Mouse (Mus musculus) kidney, postnatal 36 days (tissue): ENCODE results near the gene Fank1.

Experiments
- DNase-seq, 2 experiments: peaks; one replicate each; pipeline ENCODE4 v3.0.0; 2021 to 2022; ENCODE audit warnings: mixed read lengths in 2 of 2

Fank1 gene

DNA sequence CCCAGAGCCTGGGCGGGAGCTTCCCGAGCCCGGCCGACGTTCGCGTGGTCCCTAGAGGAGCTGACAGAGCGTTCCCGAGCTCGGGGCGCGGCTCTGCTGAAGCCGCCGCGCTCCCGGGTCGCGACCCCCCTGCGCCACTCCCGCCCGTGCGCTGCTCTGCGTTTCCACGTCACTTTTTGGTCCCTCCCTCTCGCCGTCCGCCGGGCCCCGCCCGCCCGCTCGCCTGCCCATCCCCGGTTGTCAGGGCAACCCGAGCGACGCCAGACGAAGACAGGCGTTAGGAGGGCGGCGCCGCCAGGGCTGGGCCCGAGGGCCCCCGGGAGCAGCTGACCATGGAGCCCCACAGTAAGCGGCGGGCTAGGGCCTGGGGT, at the start of gene Fank1:
Fank1 (plus strand) TSS at position 236 of the 371 bp plus-strand sequence.
- peak; percentile 90 to 95 for DNase-seq

DNA sequence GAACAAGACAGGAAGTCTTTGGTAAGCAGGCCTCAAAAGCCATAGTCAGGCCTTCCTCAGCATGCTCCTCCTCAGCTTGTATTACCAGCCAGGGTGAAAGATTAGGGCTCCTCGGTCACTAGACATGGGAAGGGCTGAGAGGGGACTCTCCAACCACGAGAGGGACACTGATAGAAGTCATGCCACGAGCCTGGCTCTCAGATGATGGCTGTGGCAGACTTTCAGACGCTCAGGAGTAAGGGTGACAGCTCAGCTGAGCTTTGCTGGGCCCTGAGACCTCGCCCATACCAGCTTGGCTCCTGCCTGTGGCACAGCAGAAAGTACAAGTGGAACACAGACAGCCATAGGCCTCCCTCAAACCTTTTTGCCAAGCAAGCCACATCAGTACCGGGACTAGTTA, 49.6 kb upstream of the Fank1 start:
- DNase-seq = no peak

DNA sequence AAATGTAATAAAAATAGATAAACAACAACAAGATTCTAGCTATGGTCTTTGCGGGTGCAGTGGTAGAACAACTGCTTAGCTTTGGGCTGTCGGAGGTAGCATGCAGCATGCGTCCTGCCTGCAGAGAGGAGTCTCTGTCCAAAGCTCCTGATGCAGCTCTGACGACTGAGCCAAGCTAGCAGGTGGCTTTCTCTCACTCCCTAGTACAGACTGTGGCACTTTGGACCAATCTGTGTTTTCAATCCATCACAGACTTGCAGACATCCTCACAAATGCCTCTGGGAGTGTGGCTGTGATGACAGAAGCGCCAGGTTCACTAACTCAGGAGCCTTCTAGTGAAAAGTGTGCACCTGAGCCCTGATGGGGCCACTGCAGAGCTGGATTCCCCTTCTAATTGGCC, 47.3 kb upstream of the Fank1 start:
- no peak for DNase-seq

DNA sequence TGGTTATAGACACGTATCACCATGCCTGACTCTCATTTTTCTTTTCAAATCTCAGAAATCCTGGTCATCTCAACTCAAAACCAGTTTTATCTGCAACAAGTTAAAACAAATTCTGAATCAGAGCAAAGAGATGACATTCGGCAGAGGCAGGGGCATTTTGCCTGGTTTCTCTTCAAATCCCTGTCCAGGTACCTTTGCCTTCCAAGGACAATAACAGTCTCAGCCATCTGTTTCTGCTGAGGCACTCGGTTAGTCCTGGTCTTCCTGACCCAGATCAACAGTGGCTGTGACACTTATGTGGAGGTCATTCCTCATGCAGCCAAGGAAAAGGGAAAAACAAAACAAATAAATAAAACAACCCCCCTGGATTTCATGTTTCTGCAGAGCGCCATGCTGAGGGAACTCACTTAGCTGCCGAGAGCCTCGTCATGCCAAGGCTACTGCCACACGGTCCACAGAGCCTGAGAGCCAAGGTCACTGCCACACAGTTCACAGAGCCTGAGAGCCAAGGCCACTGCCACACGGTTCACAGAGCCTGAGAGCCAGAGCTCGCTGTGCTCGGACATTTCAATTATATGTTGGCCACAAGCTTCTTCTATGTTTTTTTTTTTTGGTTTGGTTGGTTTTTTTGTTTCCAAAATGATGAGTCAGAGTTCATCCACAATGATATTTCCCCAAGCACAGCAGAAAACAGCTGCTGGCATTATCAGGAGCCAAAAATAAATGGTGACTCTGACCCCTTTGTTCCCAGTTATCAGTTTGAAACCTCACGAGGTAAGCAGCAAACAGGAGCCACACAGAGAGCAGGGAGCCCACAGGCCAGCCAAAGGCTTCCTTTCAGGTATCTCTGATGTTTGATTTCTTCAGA, 46.1 kb upstream of the Fank1 start:
- peak; percentile 27 to 33 for DNase-seq

DNA sequence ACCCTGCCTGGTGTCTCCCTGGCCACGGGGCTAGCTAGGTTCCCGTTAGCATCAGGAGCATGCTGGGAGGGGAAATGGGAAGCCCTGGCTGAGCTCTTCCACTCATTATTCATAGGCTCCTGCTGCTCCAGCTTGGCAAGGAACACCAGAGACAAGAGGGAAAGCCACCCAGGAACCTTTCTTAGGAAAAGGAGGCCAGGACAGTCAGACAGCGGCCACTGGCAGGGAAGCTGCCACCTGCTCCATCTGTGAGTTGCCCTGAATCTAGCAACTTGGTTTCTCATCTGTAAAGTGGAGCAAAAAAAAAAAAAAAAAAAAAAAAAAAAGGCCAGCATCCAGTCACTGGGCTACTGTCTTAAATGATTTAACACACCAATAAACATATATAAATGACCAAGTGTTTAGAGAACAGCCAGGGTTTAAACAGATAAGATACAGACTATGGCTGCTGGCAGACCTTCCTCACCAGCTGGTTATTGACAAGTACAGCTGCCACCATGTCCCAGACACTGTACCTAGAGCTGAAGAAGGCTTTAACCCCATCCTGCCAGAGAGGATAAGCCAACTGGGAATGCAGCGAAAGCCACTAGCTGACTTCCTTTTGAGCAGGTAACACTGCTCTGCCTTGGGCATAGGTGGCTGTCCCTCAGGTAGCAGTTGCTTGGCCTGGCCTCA, 44.6 kb upstream of the Fank1 start:
- DNase-seq = no peak

DNA sequence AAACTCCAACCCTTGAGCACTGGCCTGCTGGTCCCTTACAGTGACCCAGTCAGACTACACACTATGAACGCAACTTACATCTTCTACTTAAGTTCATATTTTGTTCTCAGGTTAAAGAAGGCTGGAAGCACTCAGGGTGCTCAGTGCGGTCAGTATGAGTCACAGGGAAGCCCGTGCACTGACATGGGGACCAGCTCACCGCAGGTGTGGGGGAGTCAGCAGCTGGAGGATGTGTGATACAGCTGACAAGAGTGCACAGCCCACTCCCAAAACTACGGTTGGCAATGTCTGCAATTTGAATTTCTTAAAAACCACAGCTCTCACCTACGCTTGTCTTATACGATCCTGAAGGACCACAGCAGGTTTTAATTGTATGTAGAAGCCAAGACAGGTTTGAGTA, 36.1 kb upstream of the Fank1 start:
- no peak for DNase-seq

DNA sequence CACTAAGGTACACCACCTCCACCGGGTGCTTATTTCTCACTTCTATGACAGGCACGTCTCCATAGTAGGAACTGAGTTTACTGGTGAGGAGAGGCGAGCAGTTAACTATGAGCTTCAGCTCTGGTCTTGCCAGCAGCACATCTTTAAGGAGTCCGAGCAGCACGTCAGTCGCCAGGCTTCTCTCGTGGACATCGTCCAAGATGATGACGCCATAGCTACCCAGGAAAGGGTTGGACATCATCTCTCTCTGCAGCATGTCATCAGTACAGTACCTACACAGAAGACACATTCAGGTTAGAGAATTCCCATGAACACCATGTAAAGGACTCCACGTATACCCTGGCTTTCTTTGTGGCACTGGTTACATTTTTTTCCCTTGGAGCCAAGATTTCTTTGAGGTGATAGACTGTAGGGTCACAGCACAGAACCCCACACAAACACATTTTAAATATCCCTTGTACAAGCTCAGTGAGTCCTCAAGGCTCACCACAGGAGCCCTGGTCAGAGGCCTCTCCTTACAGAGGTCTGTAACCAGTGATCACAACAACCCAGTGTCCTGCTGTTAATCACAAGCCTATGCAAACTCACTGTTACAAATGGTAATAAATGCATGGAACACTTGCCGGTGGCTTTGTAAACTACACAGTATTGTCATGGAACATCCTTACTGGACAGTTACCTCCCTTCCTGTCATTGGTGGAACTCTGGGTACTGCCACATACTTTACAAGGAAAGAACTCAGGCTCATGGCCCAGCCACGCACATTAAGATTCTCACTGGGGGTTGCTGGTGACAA, 33.9 kb upstream of the Fank1 start:
- DNase-seq = no peak

DNA sequence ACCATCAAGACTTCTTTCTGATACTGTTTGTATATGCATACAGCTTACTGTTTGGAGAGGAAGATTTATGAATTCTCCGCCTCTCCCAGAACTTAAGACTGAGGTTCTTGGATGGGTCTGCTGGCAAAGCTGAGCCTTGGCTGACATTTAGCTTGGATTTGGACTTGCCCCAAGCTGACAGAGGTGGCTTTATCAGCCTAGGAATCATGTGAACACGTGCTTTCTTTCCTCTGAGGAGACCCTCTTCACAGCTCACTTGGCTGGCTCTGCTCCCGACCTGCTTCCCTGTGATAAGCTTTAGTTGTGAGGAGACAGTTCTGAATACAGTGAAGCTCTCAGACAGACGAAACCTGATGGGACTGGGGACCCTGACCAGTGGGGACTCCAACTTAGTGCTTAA, 33.0 kb upstream of the Fank1 start:
- DNase-seq = no peak

DNA sequence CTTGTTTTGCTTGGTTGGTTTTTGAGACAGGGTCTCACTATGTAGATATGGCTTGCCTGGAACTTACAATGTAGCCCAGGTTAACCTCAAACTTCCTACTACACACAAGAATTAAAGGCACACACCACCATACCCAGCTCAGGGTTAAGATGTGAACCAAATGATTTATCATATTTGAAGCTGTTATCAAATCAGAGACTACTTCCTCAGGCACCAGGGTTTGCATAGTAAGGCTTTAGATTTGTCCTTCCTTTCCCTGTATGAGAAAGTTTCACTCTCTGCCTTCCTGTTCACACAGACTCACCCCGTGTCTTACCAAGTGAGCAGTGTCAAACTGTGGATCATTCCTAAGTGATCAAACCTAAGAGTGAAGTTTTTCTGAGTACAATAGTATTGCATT, 32.5 kb upstream of the Fank1 start:
- no peak for DNase-seq

DNA sequence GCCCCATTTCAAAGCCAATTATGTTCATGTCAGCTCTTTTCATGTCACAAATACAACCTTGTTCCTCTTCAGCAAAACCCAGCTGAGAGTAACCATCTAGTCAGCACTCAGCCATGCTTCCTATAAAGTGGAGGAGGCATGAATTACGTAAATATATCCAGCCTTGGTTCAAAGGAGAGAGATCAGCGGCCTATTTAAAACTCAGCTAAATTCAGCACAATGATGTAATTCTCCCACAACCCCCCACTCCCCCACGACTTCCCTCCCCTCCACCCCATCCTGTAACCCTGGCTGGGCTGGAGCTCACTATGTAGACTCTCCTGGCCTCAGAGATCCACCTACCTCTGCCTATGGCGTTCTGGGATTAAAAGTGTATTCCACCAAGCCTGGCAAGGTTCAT, 32.0 kb upstream of the Fank1 start:
- no peak for DNase-seq

DNA sequence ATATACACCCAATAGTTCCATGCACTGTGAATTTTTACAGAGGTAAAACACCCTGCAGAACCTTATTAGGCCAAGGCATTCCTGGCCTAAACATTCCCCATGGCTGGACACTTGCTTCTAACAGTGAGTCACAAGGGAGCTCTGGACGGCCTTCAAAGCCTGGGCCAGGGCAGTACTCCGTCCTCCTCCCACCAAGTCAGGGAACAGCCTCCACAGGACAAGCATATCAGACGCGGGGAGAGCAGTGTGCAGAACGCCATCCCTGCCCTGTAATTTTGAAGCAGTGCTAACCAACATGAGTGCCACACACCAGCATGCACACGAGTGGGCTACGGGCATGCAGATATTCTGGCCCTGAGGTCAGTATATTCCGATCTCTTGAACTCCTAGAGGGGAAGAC, 29.3 kb upstream of the Fank1 start:
- no peak for DNase-seq

DNA sequence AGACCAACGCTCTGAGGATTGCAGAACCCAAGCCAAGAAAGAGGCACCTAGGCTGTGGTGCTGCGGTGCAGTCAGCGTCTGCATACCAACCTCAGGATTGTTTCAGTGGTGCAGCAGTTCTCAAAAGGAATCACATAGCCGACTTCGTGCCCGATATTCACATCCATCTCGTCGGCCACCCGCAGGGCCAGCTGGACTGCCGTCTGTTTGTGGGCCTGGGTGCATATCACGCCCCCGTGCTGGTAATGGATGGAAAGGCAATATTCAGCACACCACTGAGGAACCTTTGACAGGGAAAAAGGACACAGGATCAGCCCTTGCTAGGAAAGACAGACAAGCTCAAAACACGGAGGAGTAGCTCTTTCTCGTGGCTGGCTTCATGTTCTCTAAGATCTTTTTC, 27.9 kb upstream of the Fank1 start:
- no peak for DNase-seq

DNA sequence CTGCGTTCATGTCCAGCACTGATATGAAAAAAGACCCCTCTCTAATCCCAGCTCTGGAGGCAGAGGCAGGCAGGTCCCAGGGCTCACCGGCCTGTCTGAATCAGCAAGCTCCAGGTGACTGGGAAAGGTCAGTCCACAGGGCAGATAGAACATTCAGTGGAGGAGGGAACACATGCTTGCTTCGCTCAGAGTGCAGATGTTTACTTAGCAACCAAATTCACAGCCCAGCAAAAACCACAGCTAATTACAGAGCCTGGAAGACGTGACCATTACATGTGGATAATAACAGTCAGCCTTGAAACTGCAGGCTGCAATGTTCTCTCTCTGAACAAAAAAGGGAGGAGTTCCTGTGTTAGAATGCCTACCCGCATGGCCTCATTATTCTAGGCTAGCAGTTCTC, 26.0 kb upstream of the Fank1 start:
- DNase-seq = peak; percentile 35 to 37

DNA sequence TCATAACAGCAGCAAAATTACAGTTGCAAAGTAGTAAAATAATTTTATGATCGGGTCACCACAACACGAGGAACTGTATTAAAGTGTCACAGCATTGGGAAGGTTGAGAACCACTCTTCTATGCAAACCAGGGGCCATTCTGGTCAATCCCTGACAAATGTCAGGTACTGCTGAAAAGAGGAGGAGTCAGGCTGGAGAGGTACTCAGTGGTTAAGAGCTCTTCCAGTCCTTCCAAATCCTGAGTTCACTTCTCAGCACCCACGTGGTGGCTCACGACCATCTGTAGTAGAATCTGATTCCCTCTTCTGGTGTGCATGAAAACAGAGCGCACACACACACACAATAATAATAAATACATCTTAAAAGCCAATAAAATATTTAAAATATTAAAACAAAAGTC, 25.5 kb upstream of the Fank1 start:
- no peak for DNase-seq

DNA sequence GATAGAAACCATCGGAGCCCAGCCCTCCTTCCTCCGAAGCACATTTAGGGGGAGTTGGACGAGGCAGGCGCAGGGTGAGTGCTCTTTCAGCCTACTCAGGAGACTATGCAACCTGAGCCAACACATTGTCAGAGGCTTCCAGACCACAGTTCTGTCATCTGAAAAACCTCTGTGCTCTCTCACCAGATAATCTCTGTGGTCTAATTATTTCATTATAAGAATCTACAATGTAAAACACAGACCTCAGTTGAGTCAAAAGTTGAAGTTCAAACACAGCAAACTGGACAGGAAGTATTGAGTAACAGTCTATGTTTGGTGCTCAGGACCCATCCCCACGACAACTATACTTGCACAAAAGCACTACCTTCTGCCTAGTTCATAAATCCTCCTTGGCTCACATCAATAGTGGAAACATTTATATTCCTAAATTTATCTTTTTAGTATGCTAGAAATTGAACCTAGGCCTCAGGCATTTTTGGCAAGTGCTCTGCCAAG, 18.7 kb upstream of the Fank1 start:
- no peak for DNase-seq

DNA sequence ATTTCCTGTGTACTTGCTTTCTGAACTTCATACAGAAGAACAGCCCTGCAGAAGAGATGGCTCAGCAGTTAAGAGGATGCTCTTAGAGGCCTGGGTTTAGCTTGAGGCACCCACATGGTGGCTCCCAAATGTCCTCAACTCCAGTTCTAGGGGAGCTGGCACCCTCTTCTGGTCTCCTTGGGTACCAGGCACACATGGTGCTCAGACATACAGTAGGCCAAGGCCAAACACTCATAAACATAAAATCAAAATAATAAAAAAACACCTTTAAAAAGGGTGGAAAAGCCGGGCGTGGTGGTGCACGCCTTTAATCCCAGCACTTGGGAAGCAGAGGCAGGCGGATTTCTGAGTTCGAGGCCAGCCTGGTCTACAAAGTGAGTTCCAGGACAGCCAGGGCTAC, 17.9 kb upstream of the Fank1 start:
- no peak for DNase-seq

DNA sequence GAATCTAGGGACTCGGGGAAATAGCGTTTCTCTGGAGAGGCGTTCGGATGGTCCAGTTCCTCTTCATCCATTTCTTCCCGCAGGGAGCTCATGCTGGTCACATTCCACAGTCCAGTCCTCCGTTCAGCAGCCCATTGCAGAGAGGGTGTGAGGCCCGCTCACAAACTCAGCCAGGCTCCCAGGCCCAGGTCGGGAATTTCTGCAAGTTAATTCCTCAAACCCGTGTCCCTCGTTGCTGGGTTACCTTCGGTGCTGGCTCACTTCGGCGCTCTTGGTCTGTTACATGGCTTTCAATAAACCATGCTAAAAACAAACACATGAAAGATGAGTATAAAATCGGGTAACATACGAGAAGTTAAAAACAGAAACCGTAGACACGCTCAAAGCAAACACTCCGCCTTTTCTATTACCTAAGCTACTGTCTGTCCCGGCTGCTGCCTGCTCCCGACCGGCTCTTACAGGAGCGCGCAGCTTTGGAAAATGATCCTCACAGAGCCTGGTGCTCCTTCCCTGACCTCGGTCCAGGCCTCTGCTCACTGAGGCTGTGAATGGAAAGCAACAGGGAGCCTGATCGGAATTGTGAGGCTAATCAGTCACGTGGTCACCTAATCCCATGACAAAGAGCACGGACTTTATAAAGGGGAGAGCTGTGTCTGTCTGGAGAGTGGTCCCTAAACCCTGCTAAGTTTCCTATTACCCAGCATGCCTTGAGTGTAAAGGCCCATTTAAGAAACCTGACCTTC, 16.9 kb upstream of the Fank1 start:
- peak in 1 of 2 experiments; percentile 34 for DNase-seq

DNA sequence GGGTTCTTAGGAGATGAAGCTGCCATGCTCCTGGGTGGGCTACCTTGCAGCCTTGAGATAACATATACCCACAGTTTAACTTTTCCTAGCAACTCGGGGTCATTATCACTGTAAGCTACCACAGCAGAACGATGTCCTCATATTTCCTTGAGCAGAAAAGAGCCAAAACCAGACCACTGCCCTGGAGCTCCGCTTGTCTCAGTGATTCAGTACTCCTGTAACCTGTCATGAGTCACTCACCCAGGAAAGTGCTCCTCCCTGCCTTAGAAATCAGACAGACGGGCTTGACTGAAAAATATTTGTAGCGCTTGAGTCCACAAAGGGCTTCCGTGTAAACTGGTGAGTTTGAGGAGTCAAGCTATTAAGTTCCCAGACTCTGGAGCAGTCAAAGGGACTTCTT, 14.0 kb upstream of the Fank1 start:
- no peak for DNase-seq

DNA sequence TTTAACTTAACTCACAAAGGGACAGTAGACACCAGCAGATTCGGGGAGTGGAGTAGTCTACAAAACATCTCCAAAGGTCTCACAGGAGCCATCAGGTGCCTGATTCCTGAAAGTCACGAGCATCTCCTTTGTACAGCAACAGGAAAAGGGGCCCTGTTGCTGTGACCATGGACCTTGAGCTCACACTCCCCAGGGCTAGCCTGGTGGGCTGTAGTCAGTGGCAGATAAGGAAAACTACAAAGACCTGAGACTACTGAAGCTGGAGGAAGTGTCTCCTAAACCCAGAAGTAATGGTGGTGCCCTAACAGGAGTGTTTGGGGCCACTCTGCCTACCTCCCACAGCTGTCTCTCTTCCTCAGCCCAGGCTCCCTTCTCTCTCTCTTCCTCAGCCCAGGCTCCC, 12.2 kb upstream of the Fank1 start:
- DNase-seq = no peak

DNA sequence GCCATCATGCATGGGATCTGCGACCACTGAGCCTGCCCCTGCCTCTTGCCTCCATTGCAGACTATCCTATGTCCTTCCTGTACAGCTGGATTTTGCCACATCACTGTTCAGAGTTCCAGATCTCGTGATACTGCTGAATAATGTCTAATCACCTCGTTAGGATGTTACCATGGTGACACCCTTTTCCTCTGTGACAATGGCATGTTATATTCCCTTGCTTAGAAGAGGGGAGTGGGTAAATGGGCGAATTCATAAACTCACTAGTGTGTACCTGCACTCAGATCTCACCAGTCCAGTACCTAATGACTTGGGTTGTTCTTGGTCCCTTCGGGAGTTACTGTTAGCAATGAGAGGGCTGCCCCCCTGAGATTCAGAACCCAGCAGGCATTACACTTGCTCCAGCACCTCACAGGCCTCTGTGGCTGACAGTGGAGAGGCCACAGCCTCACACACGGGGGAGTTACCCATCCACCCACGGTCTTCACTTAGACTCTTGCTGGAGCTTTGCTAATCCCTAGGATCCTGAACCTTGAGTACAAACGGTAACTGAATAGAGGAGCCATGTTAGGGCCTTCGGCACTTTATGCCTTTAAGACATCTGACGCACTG, 11.3 kb upstream of the Fank1 start:
- DNase-seq = no peak

DNA sequence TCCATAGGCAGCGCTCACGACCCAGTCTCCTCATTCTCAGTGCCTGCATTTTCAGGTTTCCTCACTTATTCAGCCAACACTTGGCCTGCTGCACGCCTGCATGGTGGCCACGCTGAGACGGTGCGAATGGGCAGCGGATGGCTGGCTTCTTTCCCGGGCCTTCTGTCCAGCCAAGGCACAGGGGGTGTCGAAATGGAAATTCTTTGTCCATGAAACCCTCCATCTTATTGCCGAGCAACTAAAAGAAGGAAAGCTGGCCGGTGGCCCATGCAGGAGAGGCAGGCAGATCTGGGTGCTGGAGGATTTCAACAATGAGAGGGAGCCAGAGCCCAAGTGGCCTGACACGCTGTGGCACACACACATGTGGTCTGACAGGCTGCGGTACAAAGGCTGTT, 10.8 kb upstream of the Fank1 start:
- no peak for DNase-seq

DNA sequence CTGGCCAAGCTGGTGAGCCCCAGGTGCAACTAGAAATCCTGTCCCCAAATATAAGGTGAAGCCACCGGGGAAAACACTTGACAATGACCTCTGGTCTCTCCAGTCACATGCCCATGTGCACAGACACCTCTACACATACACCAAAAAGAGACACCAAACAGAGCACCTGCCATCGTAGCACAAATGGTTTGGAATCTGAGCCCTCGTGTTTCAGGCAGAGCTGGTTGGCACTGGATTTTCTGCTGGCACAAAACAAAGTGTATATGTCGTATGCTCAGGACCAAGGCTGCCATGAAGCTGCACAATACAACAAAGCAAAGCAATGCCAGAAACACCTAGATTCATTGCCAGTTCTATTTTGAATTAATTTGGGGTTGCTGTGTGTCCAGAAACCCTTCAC, 8.6 kb upstream of the Fank1 start:
- DNase-seq = no peak
